Mouse (Mus musculus): ENCODE results near the gene Plxnb1. TPM values are rescaled to one million over a fixed set of nuclear protein-coding genes. Genes with fewer than 3 reads are reported as not detected.

Gene Plxnb1
- total RNA-seq, 2 experiments from 2014 or later: 8.4 to 9.8 TPM

- DNase-seq (ENCODE audit: low spot score in 2 of 2): peak in 1 of 2 experiments; percentile 15
These were observed 34.8 kb upstream of the Plxnb1 start for GRCm38 (mm10) chr9:109060184-109060897.

GRCm38 (mm10) chr9:109060898-109061295, 34.3 kb upstream of the Plxnb1 start:
- peak in 1 of 2 experiments; percentile 12 for DNase-seq (ENCODE audit: low spot score in 2 of 2)

- no peak for DNase-seq (ENCODE audit: low spot score in 2 of 2)
These were observed 27.0 kb upstream of the Plxnb1 start for GRCm38 (mm10) chr9:109068095-109068735.

GRCm38 (mm10) chr9:109073661-109074573, 21.3 kb upstream of the Plxnb1 start, which contains the start of gene Atrip:
Gene Atrip (minus strand): TSS chr9:109074124.
- DNase-seq (ENCODE audit: low spot score in 2 of 2): peak; percentile 80 to 93

GRCm38 (mm10) chr9:109080516-109080915, 14.7 kb upstream of the Plxnb1 start:
- no peak for DNase-seq (ENCODE audit: low spot score in 2 of 2)

- no peak for DNase-seq (ENCODE audit: low spot score in 2 of 2)
These were observed 13.5 kb upstream of the Plxnb1 start for GRCm38 (mm10) chr9:109081749-109082123.

- peak; percentile 50 to 77 for DNase-seq (ENCODE audit: low spot score in 2 of 2)
These were observed 12.9 kb upstream of the Plxnb1 start, which contains the start of the genes Ccdc51 and Tma7 for GRCm38 (mm10) chr9:109082124-109082800. Gene Ccdc51 (plus strand): TSS chr9:109082493. Gene Tma7 (minus strand): TSS chr9:109082587.

- no peak for DNase-seq (ENCODE audit: low spot score in 2 of 2)
These were observed 10.3 kb upstream of the Plxnb1 start for GRCm38 (mm10) chr9:109084922-109085321.

- peak in 1 of 2 experiments; percentile 49 for DNase-seq (ENCODE audit: low spot score in 2 of 2)
These were observed 7.2 kb upstream of the Plxnb1 start for GRCm38 (mm10) chr9:109087987-109088386.

- no peak for DNase-seq (ENCODE audit: low spot score in 2 of 2)
These were observed 4.7 kb upstream of the Plxnb1 start for GRCm38 (mm10) chr9:109090446-109090845.

GRCm38 (mm10) chr9:109091802-109092201, 3.4 kb upstream of the Plxnb1 start:
- no peak for DNase-seq (ENCODE audit: low spot score in 2 of 2)

GRCm38 (mm10) chr9:109092799-109093198, 2.4 kb upstream of the Plxnb1 start:
- no peak for DNase-seq (ENCODE audit: low spot score in 2 of 2)

- no peak for DNase-seq (ENCODE audit: low spot score in 2 of 2)
These were observed 1.2 kb upstream of the Plxnb1 start for GRCm38 (mm10) chr9:109093786-109094552.

- DNase-seq (ENCODE audit: low spot score in 2 of 2): no peak
These were observed 544 bp upstream of the Plxnb1 start for GRCm38 (mm10) chr9:109094553-109095136.

GRCm38 (mm10) chr9:109096251-109096661, 1.1 kb downstream of the Plxnb1 start:
- DNase-seq (ENCODE audit: low spot score in 2 of 2): no peak

- DNase-seq (ENCODE audit: low spot score in 2 of 2): no peak
These were observed 1.7 kb downstream of the Plxnb1 start for GRCm38 (mm10) chr9:109096856-109097255.

- no peak for DNase-seq (ENCODE audit: low spot score in 2 of 2)
These were observed 2.1 kb downstream of the Plxnb1 start for GRCm38 (mm10) chr9:109097291-109097690.

- no peak for DNase-seq (ENCODE audit: low spot score in 2 of 2)
These were observed 2.6 kb downstream of the Plxnb1 start for GRCm38 (mm10) chr9:109097831-109098230.

- DNase-seq (ENCODE audit: low spot score in 2 of 2): no peak
These were observed 3.2 kb downstream of the Plxnb1 start for GRCm38 (mm10) chr9:109098366-109098765.

GRCm38 (mm10) chr9:109098969-109099368, 3.8 kb downstream of the Plxnb1 start:
- no peak for DNase-seq (ENCODE audit: low spot score in 2 of 2)

Measured in gastrocnemius, postnatal 4 days (tissue).